Mouse (Mus musculus) frontal cortex, postnatal 10 days (tissue): ENCODE data around the gene Gm2174.

ENCODE experiments used
- DNase-seq, 2 experiments: peaks; one replicate each; pipeline ENCODE4 v3.0.0; 2022; ENCODE audit warnings: low spot score in 2 of 2, mixed read lengths in 1 of 2

Gene Gm2174

DNA sequence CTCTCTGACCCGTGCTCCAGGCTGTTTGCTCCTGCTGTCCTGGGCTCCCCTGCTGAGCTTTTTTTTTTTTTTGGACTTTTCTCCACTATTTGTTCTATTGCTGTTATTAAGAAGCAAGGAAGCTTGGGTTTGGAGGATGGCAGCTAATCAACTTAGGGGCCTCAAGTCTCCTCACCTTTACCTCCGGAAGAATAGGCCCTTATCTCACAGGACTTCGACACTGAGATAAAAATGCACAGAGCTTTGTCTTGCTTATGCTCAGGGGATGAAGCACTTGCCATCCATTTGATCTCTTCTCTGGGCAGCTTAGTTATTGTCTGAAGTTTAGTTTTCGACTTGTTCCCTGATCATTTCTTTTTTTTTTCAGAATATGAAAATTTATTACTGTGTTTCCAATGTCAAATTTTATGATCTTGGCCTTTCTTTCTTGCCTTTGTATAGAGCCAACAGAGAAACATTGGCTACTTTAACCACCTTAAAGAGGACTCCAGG, at the start of gene Gm2174:
Gm2174 (plus strand) TSS at position 442 of the 492 bp plus-strand sequence.
- DNase-seq = no peak

DNA sequence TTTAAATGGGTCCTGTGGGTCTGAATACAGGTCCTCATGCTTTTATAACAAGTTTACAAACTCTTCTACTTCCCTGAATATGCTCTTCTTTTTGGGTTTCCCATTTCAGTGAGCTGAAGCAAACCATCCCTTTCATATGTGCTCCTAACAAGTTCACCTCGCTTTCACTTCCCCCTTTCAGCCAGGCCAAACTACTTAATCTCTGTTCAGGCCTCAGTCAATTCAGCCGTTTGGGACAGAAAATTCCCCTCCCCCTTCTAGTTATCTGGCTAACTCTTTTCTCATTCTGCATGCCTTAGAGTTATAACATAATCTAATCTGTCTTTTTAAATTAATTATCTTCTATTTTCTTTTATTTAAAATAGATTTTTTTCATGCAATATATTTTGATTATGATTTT, 43.1 kb upstream of the Gm2174 start:
- no peak for DNase-seq

DNA sequence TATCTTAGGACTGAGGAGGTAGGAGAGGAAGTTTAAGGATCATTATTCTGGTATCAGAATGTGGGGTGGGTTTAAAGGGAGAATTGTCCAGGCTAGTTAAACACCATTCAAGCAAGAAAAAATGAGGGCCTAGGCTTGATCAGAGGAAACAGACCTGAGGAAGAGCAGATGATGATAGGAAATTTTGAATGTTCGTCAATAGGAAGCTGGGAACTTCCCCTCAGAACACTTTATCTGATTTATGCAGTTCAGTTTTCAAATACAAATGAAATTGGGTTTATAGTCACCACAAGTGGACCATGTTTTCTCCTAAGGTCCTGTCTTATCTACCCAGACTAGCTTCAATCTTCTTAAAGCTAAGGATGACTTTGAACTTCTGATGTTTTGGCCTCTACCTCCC, 42.3 kb upstream of the Gm2174 start:
- no peak for DNase-seq

DNA sequence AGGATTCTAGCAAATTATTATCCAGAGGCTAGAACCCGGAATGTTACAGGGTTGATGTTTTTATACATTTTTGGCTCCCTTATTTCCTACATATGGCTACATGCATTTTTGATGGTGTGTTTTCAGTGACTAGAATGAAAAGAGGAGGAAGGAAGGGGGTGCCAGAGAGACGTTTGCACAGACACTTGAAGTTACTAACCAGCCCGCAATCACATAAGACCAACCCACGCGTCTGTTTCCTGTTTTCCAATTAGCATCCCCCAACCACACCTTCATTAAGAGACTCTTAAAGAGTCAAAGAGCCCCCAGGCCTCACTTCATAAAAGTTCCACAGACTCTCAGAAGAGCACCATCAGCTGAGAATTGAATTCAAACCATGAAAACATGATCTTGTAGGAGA, 41.6 kb upstream of the Gm2174 start:
- DNase-seq = no peak

DNA sequence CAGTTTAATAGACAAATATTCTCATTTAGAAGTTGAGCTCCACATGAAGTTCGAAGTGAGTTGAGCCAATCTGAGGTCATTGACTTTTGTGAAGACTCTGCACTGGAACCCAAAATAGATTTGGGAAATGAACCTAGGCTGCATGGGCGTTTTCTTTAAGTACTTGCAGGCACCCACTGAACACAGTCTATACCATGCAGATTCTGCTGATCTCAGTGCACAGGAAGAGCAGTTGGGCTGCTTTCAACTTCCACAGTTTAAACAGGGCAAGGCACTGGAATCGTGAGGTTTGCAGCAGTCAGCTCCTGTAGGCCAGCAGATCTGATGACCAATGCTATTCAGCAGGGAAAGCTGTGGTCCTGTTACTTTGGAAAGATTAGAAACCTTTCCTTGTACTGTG, 31.5 kb upstream of the Gm2174 start:
- DNase-seq = no peak

DNA sequence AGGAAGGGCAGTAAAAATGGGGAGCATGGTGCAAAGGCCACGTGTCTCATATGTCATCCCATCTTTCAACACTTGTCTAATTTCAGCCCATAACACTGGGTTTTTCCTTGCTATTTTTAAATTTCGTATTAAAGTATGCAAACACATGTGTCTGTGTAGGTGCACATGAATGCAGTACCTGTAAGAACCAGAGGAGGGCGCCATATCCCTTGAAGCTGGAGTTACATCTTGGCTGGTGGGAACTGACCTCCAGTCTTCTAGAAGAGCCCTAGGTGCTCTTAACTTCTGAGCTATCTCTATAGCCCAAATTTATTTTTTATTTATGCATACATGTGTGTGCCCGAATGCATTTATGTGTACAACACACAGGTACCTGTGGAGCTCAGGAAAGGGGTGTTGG, 30.2 kb upstream of the Gm2174 start:
- no peak for DNase-seq

DNA sequence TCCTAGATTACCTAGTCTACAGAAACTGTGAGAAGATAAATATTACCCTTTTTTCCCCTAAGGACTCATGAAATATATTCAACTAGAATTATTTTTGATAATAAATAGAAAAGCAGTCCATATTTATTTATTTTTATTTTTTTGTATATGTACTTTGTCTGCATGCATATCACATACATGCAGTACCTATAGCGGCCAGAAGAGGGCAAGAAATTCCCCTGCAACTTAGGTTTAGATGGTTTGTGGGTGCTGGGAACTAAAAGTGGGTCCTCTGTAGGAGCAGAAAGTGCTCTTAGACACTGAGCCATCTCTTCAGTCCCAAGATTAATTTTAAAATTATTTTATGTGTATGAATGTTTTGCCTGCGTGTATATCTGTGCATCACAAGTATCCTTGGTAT, 17.2 kb upstream of the Gm2174 start:
- no peak for DNase-seq

DNA sequence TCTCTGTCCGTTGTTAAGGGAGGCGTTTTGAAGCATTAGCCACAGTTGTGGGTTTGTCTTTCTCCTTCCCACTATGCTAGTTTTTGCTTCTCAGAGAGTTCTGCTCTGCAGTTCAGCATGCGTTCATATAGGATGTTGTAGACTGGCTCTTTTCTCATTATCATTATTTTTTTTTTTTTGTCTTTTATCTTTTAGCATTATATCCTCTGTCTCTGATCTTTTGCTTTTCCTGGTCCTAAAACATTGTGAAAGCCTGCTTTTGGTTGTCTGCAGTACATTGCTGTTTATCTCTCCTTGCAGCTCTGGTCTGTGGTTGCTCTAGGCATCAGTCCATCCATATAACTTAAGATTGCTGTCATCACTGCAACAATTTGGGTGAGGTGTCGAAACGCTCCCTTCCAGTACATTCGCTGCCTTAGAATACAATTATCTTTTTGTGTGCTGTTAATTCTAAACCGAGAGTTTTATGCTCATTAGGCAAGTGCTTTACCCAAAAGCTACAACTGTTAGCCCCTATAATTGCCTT, 11.9 kb upstream of the Gm2174 start:
- no peak for DNase-seq

DNA sequence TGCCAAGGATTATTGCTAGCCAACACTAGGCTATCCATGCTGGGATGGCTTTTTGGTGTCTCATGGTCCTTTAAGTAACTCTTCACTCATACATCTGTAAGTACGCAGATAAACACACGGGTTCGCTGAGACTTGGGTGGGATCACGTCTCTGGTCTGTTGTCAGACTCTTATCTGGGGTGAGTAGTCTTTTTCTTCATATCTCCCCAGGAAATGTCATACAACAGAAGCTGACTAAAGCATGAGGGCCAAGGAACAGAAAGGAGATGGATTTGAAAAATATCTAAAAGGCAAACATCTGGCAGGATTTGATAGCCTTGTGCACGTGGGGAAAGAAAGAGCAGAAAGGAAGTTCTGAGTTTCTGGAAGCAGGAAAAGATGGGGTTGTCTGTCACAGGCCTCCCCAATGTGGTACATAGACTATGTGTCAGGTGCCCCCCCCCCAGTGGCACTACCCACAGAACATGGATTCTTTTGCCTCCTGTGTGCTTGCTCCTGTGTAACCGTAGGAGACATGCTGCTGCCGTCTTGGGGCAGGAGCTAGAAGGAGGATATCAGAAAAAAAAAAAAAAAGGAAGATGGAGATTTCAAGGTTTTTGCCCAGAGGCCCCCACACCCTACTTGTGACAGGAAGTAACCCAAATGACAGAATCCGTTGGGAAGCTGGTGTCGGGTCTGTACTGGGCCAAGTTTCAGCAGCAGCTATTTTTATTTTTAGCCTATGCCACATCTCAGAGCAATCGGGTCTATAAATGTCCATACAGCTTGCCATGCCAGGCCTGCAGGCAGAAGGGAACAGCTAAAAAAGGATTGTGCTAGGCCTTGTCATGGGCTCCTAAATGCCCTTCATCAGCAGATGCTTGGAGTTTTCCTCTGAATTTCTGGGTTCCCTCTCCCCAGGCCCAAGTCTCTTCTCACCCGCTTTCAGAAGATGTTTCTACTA, 1.0 kb upstream of the Gm2174 start:
- no peak for DNase-seq

DNA sequence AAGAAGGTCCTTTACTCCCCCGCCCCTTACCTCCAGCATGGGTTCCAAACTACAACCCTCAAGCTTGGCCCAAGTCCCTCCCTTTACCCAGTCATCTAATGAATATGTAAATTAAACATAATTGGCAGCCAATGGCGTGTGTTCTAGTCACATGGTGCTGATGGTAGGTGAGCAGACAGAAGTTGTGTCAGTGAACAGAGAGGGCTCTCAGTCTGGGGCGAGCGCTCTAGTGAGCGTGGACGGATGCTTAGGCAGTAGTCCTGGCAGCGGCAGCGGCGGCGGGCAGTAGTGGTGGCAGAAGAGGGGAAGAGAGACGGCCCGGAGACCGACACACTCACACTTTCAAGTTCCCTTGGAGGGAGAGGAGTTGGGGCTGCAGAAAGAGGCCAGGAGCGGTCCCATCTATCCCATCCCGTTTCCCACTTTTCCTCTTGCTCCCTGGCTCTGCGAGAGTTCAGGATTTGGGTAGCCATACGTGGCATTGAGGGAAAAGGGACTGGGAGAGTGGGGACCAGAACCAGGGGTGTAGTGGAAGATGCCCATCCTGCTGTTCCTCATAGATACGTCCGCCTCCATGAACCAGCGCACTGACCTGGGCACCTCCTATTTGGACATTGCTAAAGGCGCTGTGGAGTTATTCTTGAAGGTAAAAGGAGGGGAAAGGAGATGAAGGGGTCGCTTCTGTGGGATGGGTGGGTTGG, 7.1 kb downstream of the Gm2174 start, which contains the start of gene Ints6l:
Ints6l (plus strand) TSS at position 187 of the 701 bp plus-strand sequence.
- DNase-seq = peak; percentile 68 to 69

DNA sequence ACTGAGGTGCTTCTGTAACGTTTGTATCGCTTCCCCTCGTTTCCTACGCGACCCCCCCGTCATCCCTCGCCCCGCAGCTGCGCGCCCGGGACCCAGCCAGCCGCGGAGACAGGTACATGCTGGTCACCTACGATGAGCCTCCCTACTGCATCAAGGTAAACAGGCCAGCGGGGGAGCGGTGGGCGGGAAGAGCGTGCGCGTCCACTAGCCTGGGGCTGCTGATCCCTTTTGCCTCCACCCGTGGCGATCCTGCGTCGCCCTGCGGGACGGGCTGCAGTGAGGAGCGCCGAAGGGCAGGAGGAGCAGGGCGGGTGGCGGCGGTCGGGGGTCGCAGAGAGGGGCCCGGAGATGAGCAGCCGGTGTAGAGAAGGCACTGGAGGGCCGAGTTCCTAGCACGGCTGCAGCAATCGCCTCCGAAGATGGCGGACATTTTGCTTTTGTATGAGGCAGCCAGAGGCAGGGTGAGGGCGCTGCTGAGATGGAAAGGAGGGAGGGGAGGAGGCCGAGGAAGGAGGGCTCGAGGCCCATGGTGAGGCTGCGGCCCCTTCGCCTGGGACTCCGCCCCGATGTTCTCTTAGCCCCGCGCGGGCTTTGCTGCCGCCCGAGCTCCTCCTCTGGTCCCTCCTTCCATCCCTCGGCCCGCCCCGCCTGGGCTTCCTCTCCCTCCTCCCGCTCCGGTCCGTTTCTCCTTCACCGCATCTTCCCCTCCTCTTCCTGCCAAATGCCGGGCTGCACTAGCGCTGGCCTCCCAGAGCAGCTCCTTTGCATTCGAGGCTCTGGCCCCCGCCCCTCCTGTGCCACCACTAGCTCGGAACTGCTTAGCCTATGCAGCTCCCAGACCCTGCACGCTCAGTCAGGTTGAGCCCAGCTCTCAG, 7.8 kb downstream of the Gm2174 start:
- DNase-seq = peak; percentile 84 to 85

DNA sequence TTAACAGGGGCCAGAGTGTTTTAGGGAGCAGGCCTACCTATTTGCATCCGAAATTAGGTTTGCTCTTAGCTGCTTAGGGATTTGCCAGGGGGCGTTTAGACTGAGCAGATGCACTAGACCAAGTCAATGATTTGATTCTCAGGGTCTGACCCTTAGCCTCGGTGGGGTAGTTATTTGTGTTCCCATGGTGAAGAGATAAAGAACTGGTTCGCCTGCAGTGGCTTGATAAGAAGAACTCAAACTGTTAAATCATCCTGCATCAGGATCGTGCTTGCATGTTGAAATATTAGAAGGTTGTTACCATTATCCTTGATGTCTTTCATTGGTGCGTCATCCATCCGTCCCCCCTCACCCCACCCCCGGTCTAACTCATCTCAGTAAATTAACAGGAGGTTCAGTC, 8.6 kb downstream of the Gm2174 start:
- no peak for DNase-seq

DNA sequence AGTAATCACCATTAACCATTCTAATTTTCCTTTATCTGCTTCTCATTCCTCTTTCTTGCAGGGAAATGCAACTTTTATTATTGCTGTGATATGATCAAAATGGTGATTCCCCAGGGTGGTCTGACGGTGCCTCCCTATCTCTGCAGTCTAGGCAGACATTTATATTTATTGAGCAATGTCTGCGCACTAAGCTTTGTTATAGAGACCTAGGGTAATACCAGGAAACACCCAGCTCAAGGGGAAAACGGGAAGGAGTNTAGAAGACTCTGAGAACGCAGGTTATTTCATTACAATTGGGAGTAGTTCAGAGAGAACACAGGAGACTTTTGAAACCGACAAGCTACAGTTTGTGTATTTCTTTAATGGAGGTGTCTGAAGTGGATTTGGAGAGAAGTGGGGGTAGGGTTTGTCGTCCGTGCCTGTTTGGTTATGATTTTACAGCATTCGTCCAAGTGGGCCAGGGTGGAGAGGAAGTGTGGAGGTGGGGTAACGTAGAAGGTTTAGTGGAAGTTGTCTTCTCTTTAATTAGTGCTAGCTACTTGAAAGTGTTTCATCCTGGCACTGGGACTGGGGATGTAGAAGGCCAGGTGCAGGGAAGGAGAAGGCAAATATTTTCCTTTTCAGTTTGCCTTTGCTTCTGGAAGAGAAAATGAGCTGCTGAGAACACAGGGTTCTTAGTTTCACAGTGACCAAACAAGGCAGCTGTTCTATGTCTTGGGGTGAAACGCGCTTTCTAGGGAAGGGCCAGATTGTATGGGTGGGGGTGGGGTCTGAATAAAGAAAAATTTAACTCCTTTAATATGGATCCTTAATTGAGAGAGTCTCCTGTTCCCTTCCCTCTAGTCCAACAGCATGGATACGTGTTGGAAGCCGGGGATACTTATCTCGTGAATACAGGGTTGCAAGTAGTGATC, 14.5 kb downstream of the Gm2174 start:
- no peak for DNase-seq

DNA sequence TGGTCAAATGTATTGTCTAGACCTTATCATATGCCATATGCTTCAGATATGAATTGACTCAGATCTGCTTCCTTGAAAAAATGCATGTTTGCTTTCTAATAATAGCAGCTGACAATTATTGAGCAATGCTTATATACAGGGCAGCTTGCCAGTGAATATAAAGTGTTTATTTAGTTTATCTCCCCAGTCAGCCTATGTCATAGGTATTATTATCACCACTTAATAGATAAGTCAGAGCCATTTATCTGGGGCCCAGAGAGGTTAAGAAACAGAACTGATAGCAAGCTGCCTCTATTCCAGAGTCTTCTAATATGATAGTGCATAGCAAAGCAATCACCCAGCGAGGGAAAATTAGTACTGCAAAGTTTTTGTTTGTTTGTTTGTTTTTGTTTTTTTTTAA, 17.1 kb downstream of the Gm2174 start:
- DNase-seq = no peak

DNA sequence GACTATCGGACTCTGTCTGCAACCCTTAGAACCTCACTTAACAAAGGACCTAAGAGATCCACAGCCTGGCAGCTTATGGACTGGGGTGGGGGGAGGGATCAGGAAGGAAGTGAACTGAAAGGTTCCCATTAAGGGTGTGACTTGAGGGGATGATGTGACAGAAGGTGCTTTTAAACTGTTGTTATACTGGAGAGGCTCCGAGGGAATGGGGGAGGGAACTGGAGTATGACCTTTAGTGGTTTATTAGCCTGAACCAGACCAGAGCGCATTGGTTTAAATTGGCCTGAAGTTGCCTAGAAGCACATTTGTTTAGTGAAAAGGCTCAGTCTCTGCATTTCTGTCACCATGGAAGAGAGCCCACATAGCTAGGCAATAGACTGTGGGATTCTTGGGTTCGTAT, 19.9 kb downstream of the Gm2174 start:
- no peak for DNase-seq

DNA sequence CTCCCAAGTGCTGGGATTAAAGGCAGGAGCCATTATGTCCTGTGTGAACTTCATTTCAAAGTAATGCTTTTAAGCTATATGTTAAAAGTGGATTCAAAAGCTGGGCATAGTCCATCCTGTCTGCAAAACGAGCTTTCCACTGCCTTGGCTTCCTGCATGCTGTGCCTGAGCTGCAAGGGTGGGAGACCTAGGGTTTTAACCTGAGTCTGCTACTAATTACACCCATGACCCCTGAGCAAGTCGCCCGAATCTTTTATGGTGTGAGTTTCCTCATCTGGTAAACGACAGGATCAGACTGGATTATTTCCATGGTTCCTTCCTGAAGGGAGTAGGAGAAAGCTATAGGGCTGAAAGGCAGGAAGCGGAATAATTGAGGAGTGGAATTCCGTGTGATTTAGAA, 20.7 kb downstream of the Gm2174 start:
- DNase-seq = no peak

DNA sequence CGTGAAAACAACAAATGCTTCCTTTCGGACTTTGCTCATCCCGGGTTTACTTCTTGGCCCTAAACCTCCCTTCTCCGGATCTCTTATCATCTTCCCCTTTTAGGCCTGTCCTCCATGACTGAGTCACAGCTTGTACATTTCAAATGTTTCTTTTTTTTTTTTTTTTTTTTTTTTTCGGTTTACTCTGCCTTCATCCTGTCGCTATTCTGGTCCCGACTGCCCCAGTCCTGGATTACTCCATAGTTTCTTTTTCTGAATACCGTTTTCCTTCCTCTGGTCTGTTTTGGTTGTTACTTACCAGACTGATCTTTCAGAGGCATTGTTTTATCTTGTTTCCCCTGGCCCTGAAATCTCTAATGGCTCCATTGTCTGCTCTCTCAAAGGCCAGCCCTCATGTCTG, 26.3 kb downstream of the Gm2174 start:
- no peak for DNase-seq

DNA sequence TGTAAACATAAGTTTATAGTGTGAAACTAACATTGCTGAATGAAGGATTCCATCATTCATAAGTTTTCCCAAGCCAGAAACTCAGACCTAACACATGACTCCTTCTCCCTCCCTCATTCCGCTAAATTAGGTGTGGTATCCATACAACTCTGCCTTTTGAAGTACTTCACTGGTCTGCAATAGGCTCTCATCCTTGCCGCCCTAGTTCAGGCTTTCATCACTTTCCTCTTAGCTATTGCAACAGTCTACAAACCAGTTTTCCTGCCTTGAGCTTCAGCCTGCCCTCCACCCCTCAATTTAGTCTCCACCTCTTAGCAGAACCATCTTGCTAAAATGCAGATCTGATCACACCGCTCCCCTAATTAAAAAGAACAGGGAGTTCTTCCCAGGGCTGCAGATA, 29.8 kb downstream of the Gm2174 start:
- no peak for DNase-seq

DNA sequence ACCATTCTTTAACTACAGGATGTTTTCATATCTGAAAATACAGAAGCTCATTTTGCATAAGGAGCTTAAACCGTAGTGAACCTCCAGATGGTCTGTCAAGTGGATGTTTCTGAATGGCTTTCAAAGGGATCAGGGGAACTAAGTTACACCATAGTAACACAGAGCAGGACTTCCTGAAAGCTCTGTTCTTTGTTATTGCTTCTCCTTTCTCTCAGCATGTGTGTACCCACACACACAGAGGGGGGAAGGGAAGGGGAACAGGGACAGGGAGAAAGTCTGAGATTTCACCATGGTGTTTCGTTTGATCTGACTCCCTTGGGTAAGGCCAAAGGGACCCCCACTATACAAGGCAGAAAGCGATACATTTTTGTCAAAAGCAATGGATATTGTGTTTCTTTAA, 34.1 kb downstream of the Gm2174 start:
- no peak for DNase-seq

DNA sequence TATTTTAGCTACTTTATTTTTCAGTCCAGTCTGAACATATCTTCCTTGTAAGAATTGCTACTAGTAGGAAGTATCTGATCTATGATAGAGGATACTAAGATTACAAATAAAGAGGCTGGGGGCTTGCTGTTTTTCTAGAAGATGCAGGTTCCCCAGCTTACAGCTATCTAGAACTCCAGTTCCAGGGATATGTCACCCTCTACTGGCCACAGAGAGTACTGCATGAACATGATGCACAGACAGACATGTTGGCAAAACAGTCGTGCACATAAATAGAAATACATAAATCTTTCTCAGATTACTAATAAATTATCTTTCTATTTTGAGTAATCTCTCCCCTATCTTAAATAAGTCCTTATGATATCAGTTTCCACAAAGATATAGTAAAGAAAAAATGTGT, 42.0 kb downstream of the Gm2174 start:
- DNase-seq = peak in 1 of 2 experiments; percentile 59

DNA sequence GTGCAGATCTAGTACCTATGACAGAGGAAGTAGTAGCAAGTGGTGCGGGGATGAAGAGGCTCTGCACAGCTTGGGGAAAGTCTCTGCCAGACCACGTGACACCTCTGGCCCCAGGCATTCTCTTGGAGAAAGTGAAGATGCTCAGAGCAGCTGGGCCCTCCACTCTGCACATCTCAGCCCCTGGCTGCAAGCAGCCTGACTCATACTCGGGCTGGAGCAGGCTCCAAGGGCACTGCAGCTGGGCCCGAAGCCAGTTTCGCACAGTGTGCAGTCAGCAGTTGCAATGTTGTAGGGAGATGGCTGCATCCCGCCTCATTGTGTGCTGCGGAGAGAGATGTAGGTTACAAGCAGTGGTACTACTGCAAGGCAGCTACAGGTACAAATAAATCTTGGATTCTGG, 49.5 kb downstream of the Gm2174 start:
- DNase-seq = no peak
